Mouse (Mus musculus) T-helper 17 cell (primary cell): ENCODE data around the gene Vsig8.

Source experiments
- in situ Hi-C, 2 experiments: fragments of 300-600 bp; cut with MboI, MseI; formaldehyde crosslinking; loops; 1 replicate in 1 of 2; 2 replicates in 1 of 2; pipeline ENCODE4 v1.15.1; 2025; ENCODE audit warnings: high pct_unique_total_duplicates in 2 of 2

Gene Vsig8

DNA sequence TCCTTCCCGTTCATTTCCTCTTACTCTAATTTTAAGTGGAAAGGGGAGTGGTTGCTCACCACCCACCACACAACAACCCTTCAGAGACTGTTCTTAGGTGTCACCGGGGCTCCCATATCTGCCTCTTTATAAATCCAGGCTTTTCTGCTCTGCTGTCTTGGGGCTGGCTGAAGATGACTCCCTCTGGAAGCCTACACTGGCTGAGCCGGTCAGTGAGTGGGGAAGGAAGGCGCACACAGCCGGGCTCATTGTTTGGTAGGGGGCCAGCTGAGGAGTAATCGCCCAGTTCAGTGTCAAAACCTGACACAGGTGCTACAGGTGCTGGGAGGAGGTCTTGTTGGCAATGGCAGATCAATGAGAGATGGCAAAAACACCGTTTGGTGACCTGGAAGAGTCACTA lies 29.8 kb upstream of the Vsig8 start:
- in situ Hi-C loops: loop anchor here (5.0 kb wide), 2 partner anchors 106 to 111 kb away; partner anchors contain the start of gene Dusp23 (in 1 of the 2)

DNA sequence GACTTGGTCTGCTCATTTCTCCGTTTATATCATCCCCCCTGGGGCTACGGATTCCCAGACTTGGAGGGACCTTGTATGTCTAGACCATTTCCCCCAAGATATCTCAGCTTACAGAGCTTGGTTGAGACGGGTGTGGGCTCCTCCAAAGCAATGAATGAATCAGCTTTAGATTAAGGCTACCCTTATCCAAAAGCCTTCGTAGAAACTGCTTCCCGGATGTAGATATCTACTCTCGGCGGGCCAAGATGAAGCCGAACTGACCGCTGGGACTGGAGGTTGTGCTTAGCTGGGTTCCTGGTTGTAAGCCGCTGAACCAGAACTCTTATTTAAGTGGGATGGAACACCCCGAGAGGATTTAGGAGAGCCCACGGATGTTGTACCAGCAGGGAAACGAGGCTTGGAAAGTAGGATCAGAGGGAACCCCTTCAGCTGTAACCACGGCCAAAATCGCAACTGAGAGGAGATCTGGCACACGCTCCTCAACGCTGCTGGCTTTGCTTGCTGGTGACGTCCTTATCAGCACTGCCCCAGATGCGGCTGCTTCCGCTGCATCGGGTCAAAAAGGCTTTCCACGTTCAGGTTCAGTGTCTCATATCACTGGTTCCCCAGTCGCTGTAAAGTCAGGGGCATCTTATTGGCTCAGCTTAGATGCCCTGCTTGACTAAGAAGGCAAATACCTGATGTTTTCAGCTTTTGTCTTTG lies 29.2 kb upstream of the Vsig8 start:
- in situ Hi-C loops: loop anchor here (5.0 kb wide), 2 partner anchors 106 to 111 kb away; partner anchors contain the start of gene Dusp23 (in 1 of the 2)

- in situ Hi-C loops: loop anchor here (5.0 kb wide), 2 partner anchors 105 to 110 kb away; partner anchors contain the start of gene Dusp23 (in 1 of the 2)
Observed at GRCm38 (mm10) chr1:172527431-172527830, 28.3 kb upstream of the Vsig8 start.

- in situ Hi-C loops: loop anchor here (5.0 kb wide), 2 partner anchors 104 to 109 kb away; partner anchors contain the start of gene Dusp23 (in 1 of the 2)
Observed at GRCm38 (mm10) chr1:172528701-172529100, 27.0 kb upstream of the Vsig8 start.

- in situ Hi-C loops: no loop called here
Observed at GRCm38 (mm10) chr1:172530544-172531220, 25.1 kb upstream of the Vsig8 start.

DNA sequence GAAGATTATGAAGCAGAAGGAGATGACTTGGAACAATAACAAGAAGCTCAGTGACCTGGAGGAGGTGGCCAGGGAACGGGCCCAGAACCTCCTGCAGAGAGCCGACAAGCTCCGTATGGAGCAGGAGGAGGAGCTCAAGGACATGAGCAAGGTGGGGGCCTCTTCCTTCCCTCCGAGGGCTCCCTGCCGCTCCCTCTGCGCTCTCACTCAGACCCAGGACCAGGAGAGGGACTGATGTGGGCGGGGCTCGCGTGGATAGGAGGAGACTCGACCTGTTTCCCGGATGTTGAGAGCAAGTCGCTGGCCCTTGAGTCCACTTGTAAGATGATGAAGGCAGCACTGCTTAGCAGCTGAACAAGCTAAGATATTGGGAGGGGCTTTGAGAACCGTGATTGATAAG lies 23.2 kb upstream of the Vsig8 start:
- in situ Hi-C loops: no loop called here

GRCm38 (mm10) chr1:172535116-172535515 lies 20.6 kb upstream of the Vsig8 start:
- in situ Hi-C loops: no loop called here

DNA sequence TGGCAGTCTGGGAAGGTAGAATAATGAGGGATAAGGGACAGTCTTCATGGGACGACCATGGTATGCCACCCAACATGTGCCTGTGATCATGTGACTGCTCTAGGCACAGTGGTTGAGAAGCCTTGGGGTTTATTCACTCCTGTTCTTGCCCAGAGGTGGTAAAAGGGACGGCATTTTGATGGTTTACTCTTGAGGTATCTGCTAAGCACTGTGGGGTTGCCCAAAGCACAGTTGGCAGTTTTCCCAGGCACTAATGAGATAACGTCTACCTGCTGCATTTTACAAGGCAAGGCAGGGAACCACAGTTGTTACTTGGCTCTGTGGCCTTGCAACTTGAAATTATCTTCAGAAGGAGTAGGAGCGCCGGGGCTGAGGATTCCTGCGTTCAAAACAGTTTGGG lies 15.9 kb upstream of the Vsig8 start:
- in situ Hi-C loops: no loop called here

GRCm38 (mm10) chr1:172540283-172540820 lies 15.4 kb upstream of the Vsig8 start:
- in situ Hi-C loops: no loop called here

DNA sequence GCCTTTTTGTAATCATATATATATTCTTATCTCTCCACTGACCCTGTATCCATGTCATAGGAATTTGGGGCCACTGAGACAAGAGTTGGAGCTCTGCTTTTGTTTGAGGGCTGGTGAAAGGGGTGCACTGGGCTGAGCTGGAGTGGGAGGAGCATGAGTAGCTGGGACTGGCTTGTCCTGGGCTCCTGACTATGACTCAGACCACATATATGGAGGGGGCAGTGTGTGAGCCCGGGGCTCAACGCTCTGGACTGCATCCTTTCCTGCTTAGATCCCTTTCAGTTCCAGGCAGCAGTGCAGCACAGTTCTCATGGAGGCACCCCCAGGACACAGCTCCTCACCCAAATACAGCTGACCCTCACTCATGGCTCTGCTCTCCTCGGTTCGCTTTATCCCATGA lies 9.7 kb upstream of the Vsig8 start:
- in situ Hi-C loops: no loop called here

- in situ Hi-C loops: no loop called here
Observed at GRCm38 (mm10) chr1:172548501-172548900, 7.2 kb upstream of the Vsig8 start.

- in situ Hi-C loops: no loop called here
Observed at GRCm38 (mm10) chr1:172549314-172549713, 6.4 kb upstream of the Vsig8 start.

DNA sequence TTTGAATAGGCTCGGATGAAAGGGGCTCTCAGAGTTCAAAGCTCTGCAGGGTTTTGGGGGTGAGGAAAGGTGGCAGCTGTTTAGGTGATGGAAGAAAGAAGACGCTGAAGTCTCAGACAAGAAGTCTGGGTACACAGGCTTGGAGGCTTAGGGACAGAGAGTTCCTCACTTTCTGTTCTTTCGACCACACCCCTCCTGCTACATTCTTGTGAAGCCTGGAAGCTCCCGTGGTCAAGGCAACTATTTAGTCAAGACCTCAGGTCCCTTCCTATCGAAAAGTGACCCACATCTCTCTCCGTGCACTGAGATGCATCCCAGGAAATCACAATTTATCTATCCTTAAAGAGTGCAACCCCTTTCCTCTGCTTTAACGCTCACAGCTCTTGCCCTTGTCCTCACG lies 6.0 kb upstream of the Vsig8 start:
- in situ Hi-C loops: no loop called here

DNA sequence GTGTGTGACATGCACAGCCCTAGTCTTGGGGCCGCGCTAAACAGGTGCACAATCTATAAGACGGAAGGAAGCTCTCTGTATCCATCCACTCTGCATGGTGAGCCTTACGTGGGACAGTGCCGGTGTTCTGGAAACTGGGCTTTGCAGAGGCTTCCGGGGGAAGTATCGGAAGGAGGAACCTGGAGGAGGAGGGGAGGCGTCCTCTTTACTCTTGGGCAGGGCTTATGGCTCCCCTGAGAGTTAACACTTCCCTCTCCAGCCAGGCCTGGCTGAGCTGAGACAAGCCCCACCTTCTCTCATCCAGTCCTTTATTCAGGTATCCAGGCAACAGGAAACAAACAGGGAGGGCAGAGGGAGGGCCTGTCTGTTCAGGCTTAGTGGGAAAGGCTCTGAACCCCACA lies 5.2 kb upstream of the Vsig8 start:
- in situ Hi-C loops: no loop called here

DNA sequence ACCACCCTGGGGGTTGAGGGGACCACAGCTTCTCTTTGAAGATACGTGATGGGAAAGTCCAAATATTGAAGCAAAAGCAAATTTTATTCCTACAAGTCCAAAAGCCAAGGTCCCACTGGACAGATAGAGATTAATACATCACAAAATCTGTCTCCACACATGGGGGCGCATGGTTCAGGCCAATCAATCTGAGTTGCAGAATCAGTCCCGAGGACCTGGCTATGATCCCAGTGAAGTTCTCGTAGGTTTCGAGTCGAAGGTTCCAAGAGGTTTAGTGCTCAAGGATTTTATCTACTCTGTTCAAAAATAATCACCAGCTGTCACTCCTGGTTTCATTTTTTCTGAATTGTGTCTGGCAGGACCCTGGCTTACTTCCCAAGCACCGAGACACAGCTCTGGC lies 4.7 kb upstream of the Vsig8 start:
- in situ Hi-C loops: no loop called here

DNA sequence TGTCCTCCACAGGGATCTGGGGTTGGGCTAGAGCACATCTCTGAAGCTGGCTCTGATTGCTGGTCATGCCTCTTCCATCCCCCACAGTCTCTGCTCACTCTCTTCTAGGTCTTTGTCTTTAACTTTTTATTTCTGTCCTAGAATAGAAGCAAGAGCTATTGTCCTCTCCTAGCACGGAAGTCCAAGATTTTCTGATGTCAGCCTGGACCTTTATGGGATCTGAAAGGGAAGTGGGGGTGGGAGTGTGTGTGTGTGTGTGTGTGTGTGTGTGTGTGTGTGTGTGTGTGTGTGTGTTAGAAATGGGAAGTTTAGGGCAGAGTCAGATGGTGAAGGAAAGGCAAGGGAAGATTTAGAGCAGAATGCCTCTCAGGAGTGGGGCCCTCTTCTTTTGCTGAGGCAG lies 3.1 kb upstream of the Vsig8 start:
- in situ Hi-C loops: no loop called here

- in situ Hi-C loops: loop anchor here in 1 of 2 experiments (10.0 kb wide), 1 partner anchor 1112 kb away; the partner anchor contains the start of gene Ifi208
Observed at GRCm38 (mm10) chr1:172562641-172563464, 7.1 kb downstream of the Vsig8 start.

DNA sequence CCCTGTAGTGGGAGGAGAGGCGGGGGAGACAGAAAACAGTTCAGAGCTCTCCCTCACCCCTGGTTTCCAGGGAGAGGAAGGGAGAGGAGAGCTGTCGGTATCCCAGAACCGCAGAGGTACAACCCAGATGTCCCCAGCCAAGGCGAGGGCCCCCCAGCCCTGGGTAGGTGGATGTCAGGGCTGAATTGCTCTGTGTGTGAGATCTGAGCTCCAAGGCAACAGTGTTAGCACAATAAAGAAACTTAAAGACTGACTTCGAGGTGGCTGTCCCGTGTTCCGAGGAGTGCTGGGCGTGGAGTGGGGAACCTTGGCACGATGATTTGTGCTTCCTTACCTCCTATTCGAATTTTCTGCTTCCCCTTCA lies 7.7 kb downstream of the Vsig8 start:
- in situ Hi-C loops: loop anchor here in 1 of 2 experiments (10.0 kb wide), 1 partner anchor 1111 kb away; the partner anchor contains the start of gene Ifi208

GRCm38 (mm10) chr1:172566131-172566530 lies 10.4 kb downstream of the Vsig8 start:
- in situ Hi-C loops: loop anchor here in 1 of 2 experiments (10.0 kb wide), 1 partner anchor 1109 kb away; the partner anchor contains the start of gene Ifi208

- in situ Hi-C loops: loop anchor here in 1 of 2 experiments (10.0 kb wide), 1 partner anchor 1107 kb away; the partner anchor contains the start of gene Ifi208
Observed at GRCm38 (mm10) chr1:172567758-172568157, 12.0 kb downstream of the Vsig8 start.

GRCm38 (mm10) chr1:172580116-172580515 lies 24.4 kb downstream of the Vsig8 start:
- in situ Hi-C loops: no loop called here
